Mouse (Mus musculus) kidney, postnatal 4 days (tissue): ENCODE measurements at regions not wholly inside any gene's neighbourhood (a gene's known extent, or its start where the extent isn't known, plus 50 kb on each side); places are given as distances from the start of the nearest gene placed in this dataset.

ENCODE experiments used
- DNase-seq, 2 experiments: peaks; one replicate each; pipeline ENCODE4 v3.0.0; 2021; ENCODE audit warnings: mixed read lengths in 2 of 2

DNA sequence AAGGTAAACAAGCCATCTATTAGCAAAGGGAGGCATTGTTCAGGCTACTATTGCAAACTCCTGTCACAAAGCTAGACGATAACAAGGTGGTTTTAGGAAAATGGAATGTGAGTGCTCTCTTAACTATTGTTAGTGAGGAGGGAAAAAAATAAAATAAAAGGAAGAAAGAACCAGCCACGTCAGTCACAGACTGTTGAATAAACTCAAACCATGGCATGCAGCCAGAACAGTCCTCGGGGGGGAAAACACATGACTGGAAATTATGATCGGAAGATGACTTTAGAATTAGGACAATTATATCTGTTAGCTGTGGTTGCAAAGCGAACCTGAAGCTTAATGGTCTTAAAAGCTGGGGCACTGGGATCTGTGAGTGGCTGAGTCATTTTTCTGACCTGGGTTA, 524.1 kb downstream of the Tbc1d22a start:
- DNase-seq = no peak

- no peak for DNase-seq
Observed at GRCm38 (mm10) chr15:86738776-86739175, 524.5 kb downstream of the Tbc1d22a start.

GRCm38 (mm10) chr15:86751436-86752136, 537.3 kb downstream of the Tbc1d22a start:
- no peak for DNase-seq

- no peak for DNase-seq
Observed at GRCm38 (mm10) chr15:86763581-86764375, 549.5 kb downstream of the Tbc1d22a start.

- no peak for DNase-seq
Observed at GRCm38 (mm10) chr15:86767623-86768022, 553.4 kb downstream of the Tbc1d22a start.

- no peak for DNase-seq
Observed at GRCm38 (mm10) chr15:86773041-86773440, 558.8 kb downstream of the Tbc1d22a start.

- DNase-seq = no peak
Observed at GRCm38 (mm10) chr15:86777998-86778397, 563.7 kb downstream of the Tbc1d22a start.

DNA sequence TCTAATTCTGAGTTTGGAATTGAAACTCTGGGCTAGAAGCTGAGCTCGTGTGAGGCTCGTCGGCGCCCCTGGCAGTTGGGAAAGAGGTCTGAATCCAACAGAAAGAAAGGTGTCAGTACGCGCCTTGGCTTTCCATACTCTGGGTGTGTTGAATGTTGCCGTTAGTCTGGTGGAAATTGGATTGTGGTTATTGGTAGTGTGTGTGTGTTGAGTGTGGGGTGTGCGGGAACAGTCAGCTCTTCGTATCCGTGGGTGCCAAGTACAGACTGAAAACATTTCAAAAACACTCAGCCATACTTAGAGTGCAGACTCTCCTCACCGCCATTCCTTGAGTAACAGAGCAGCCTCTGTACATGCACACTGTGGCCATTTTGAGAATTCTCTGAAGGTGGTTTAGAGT, 566.9 kb downstream of the Tbc1d22a start:
- DNase-seq = no peak

- no peak for DNase-seq
Observed at GRCm38 (mm10) chr15:86794716-86795115, 580.5 kb downstream of the Tbc1d22a start.

DNA sequence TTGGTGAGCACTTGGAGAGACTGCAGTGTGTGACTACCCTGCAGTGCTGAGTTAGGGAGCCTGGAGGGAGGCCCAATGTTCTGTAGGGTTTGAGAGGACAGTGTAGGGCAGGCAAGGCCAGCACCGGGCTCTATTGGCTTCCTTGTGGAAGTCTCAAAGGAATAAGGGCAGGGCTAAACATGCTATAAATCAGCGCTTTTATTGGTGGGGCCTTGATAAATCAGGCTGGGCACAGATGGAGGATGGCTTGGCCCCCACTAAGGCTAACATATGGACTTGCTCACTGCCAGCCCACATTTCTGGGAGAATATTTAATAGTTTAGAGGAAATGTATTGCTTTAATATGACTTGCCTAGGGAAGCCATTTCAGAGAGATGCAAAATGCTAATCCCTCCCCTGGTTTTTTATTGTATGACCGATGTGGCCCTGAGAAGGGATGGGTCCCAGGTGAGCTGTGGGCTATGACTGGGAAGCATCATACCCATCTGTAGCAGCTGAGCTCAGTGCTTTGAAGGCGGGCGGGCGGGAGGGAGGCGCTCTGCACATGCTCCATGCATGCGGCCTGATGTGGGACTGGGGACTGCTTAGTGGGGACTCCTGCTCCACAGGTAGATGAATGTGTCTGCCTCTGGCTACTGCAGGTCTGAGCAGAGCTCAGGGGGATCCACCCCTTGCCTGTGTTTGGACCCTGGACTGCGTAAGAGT, 584.4 kb downstream of the Tbc1d22a start:
- no peak for DNase-seq

- DNase-seq = no peak
Observed at GRCm38 (mm10) chr15:86807296-86808080, 593.2 kb downstream of the Tbc1d22a start.

- no peak for DNase-seq
Observed at GRCm38 (mm10) chr15:86811821-86812220, 597.6 kb downstream of the Tbc1d22a start.

- no peak for DNase-seq
Observed at GRCm38 (mm10) chr15:86814808-86815421, 600.7 kb downstream of the Tbc1d22a start.

- peak; percentile 27 to 35 for DNase-seq
Observed at GRCm38 (mm10) chr15:86835996-86836395, 621.7 kb downstream of the Tbc1d22a start.

DNA sequence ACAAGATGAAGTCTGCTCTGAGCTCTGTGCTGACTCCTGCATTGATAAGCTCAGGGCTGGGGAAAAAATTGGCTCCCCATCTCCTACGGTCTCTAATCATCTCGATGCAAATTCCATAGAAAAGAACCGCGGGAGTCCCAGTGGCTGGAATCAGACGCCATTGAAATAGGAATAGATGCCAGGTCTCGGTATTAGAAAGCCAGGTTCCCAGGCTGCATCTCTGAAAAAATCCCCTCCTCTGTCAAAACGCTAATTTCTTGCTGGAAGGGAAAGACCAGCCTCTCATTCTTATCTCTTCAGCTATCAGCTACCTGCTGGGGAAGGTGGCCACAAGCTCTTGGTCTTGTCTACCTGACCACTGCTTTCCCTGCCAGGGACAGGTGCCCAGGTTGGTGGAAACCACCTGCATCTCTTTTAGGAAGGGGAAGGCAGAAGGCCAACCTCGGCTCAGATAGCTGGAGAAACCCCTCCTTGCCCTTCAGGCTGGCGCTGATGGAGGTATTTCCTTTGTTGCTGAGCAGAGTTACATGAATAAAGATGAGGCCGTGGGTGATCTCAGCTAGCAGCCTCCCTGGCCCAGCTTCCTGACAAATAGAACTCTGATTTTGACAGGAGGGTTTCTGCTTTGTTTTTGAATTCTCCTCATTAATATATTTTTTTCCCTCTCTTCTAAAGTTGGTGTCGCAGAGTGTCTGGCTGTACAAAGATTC, 638.1 kb downstream of the Tbc1d22a start:
- DNase-seq = no peak

- DNase-seq = no peak
Observed at GRCm38 (mm10) chr15:86858356-86858906, 644.2 kb downstream of the Tbc1d22a start.

DNA sequence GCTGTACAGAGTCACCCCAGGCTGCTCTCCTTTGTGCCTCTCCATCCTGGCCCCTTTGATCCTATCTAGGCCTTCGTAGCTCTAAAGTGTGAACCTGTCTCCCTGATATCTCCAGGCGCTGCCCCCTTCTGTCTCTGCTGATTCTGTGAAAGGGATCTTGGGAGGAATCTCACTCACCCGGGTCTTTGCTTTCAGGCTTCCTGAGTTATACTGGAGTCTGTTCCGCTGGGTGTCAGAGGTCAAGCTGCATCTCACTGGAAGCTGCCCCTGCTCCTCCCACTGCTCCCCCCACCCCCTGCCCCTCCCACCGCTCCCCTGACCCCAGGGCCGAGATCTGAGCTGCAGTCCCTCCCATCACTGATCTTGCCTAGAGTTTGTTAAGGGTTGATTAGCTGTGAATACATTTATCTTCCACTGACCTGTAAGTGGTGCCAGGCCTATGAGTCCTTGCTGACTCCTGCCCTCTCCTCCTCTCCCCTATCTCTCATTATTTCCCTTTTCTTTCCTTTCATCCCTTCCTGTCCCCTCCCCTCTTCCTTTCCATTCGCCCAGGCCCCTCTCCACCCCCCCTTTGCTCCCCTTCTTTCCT, 661.6 kb downstream of the Tbc1d22a start:
- DNase-seq = peak in 1 of 2 experiments; percentile 26

- DNase-seq = peak; percentile 43 to 64
Observed at GRCm38 (mm10) chr15:86896974-86897373, 647.1 kb upstream of the Fam19a5 start.

GRCm38 (mm10) chr15:86899961-86900360, 644.1 kb upstream of the Fam19a5 start:
- DNase-seq = no peak

GRCm38 (mm10) chr15:86903006-86903405, 641.1 kb upstream of the Fam19a5 start:
- no peak for DNase-seq

DNA sequence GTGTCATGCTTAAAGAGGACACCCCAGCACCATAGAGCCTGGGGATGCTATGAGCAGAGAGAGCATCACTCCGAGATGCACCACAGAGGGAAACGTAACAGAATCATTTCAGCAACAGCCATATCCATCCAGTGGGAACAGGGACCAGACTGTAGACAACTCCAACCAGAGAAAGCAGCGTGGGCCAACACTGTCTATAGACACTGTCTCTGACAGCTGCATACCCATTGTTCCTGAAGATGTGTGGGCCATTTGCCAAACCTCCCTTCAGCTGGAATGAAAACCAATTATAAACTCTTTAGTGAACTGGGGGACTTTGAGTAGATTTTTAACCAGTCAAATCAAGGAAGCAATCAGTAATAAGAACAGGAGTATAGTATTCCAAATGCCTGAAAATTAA, 630.8 kb upstream of the Fam19a5 start:
- DNase-seq = no peak
